In genomic region chr8:111801456-111801855, GRCm38 (mm10) we compare ENCODE assay signal across 10 mouse cellular contexts. TPM values are rescaled to one million over a fixed set of nuclear protein-coding genes. Genes with fewer than 3 reads are reported as not detected.
DNase-seq lines count a peak whose midpoint lies in the region; ATAC-seq and TF ChIP-seq lines count a peak whose summit lies in the region.
"Had no signal": no experiment of that assay in that cellular context is flagged by ENCODE, and none has a peak within 500 bp of the region (broad histone marks: within the 10 kb centered on the region; RNA-seq: fewer than 3 reads in every experiment).

No protein-coding gene starts in this region.

- H3K27me3 ChIP-seq in lung, embryonic 15.5 days, result no peaks in the 10 kb centered on the region
- H3K27me3 ChIP-seq in heart, embryonic 10.5 days (ENCODE audit: insufficient read depth, poor library complexity, severe bottlenecking), result no peaks in the 10 kb centered on the region

- no peak for DNase-seq in gastrocnemius, adult 2 months
- DNase-seq in gastrocnemius, postnatal 25 days, result no peak
- no peak for DNase-seq in lung, adult 2 months
- DNase-seq in heart, embryonic 10.5 days (ENCODE audit: low spot score), result no peak
- peak; percentile 21 for DNase-seq in mesoderm, embryonic 11.5 days (ENCODE audit: low read depth, low spot score)
- no peak for DNase-seq in yolk sac, embryonic 10.5 days (ENCODE audit: low spot score)
- DNase-seq in urinary bladder, postnatal 10 days (ENCODE audit: low spot score), result no peak
- DNase-seq: cerebellum, adult 18-20 months had no signal

- H3K27ac ChIP-seq in gastrocnemius, adult 2 months, result peak overlapping the region; percentile 46; the same call in 1 of the 2 replicates
- peak overlapping the region; percentile 59 for H3K27ac ChIP-seq in lung, embryonic 15.5 days
- H3K27ac ChIP-seq in heart, embryonic 10.5 days, result peak overlapping the region; percentile 64; the same call in 1 of the 2 replicates
- H3K27ac ChIP-seq: liver, embryonic 14.5 days had no signal

- 29% methylated on average over 6 of the region's 6 CpGs for whole genome bisulfite sequencing in lung, embryonic 15.5 days
- 39% methylated on average over 6 of the region's 6 CpGs for WGBS in lung, adult 2 months
- WGBS in heart, embryonic 10.5 days, result 58% methylated on average over 6 of the region's 6 CpGs

- ATAC-seq in lung, embryonic 15.5 days (ENCODE audit: borderline replicate concordance, extremely low read depth, low FRiP score, low TSS enrichment), result peak; percentile 35; the same call in 1 of the 2 replicates

- H3K4me1 ChIP-seq in lung, embryonic 15.5 days, result peaks cover 7% of the 10 kb centered on the region; the same call in 1 of the 2 replicates
- peaks cover 9% of the 10 kb centered on the region; the same call in 1 of the 2 replicates for H3K4me1 ChIP-seq in lung, adult 2 months (ENCODE audit: control insufficient read depth, insufficient read depth, low read length)
- H3K4me1 ChIP-seq in heart, embryonic 10.5 days, result peaks cover 27% of the 10 kb centered on the region

- H3K4me2 ChIP-seq in lung, embryonic 15.5 days, result no peak overlapping the region

- intact Hi-C loops in gastrocnemius, adult 2 months (cut with DNase I), result no loop called here

- no peaks in the 10 kb centered on the region for H3K9me3 ChIP-seq in lung, embryonic 15.5 days
- H3K9me3 ChIP-seq in heart, embryonic 10.5 days, result no peaks in the 10 kb centered on the region

- no peak for TF ChIP-seq CTCF in gastrocnemius, adult 2 months (IDR thresholded peaks at IDR 0.05)
- no peak for TF ChIP-seq CTCF in lung, adult 2 months (IDR thresholded peaks at IDR 0.05; ENCODE audit: insufficient read depth, low read length)

- H3K4me3 ChIP-seq in gastrocnemius, adult 2 months, result no peak overlapping the region
- no peak overlapping the region for H3K4me3 ChIP-seq in lung, embryonic 15.5 days
- no peak overlapping the region for H3K4me3 ChIP-seq in lung, adult 2 months (replicated peaks; ENCODE audit: extremely low read depth, low read depth, low read length)
- H3K4me3 ChIP-seq in heart, embryonic 10.5 days, result no peak overlapping the region

- no peak overlapping the region for H3K9ac ChIP-seq in lung, embryonic 15.5 days
- H3K9ac ChIP-seq: liver, embryonic 14.5 days had no signal

- no peaks in the 10 kb centered on the region for H3K36me3 ChIP-seq in lung, embryonic 15.5 days
- H3K36me3 ChIP-seq in heart, embryonic 10.5 days, result peaks cover 18% of the 10 kb centered on the region; the same call in 1 of the 2 replicates

- no peak for TF ChIP-seq POLR2A in lung, adult 2 months (IDR thresholded peaks at IDR 0.05; ENCODE audit: borderline replicate concordance, extremely low read depth, low read depth, low read length)

RNA-seq across cellular contexts. Expression of gene Cfdp1, which starts 52.6 kb away (rescaled TPM):
- 10 to 100 TPM; 17.1 to 21.3 TPM for total RNA-seq in gastrocnemius, adult 2 months (2021)
- total RNA-seq in gastrocnemius, postnatal 25 days (2021), result 10 to 100 TPM; 18.1 to 21.4 TPM
- polyA plus RNA-seq in lung, embryonic 15.5 days (2015; fragmentation: Nextera tagmentation; extraction: Ambion mirVana), result 195 and 203 TPM in 2 replicates
- polyA plus RNA-seq in lung, adult 2 months (2012; rRNA removed), result 3.6 and 7.9 TPM in 2 replicates
- 155 and 217 TPM in 2 replicates for polyA plus RNA-seq in heart, embryonic 10.5 days (2016; fragmentation: Nextera tagmentation; extraction: Ambion mirVana)

RNA-seq across cellular contexts. Expression of gene Bcar1, which starts 57.8 kb away (rescaled TPM):
- total RNA-seq in gastrocnemius, adult 2 months (2021), result 10 to 100 TPM; 10.8 to 12.6 TPM
- total RNA-seq in gastrocnemius, postnatal 25 days (2021), result 1 to 10 TPM; 8.7 to 9.7 TPM
- 40.7 and 42.6 TPM in 2 replicates for polyA plus RNA-seq in lung, embryonic 15.5 days (2015; fragmentation: Nextera tagmentation; extraction: Ambion mirVana)
- 81.4 and 87.7 TPM in 2 replicates for polyA plus RNA-seq in lung, adult 2 months (2012; rRNA removed)
- 53.2 and 54.4 TPM in 2 replicates for polyA plus RNA-seq in heart, embryonic 10.5 days (2016; fragmentation: Nextera tagmentation; extraction: Ambion mirVana)

Comparison
In these comparisons a context has a peak if more than half of its experiments do, and no peak if none do; other contexts are left out.
1. RNA of gene Cfdp1, which starts 52.6 kb away (polyA plus RNA-seq): 155 to 217 TPM in heart, embryonic 10.5 days and 195 to 203 TPM in lung, embryonic 15.5 days; 3.6 to 7.9 TPM in lung, adult 2 months; every median in the first group is over 10 times any median in the second.
2. Peak in every context shown above with its lines, with median percentiles within 50 percentile points of each other: H3K27ac ChIP-seq.